18 mouse cellular contexts compared by ENCODE assay signal in genomic region chr8:111810656-111811336, GRCm38 (mm10). TPM values are rescaled to one million over a fixed set of nuclear protein-coding genes. Genes with fewer than 3 reads are reported as not detected.
A peak's percentile ranks its signal among the peaks of the same experiment; 100 is the strongest.
DNase-seq lines count a peak whose midpoint lies in the region; ATAC-seq lines count a peak whose summit lies in the region.
"Had no signal": no experiment of that assay in that cellular context is flagged by ENCODE, and none has a peak within 500 bp of the region (broad histone marks: within the 10 kb centered on the region; RNA-seq: fewer than 3 reads in every experiment).

No protein-coding gene starts in this region.

- ATAC-seq in heart, embryonic 11.5 days (replicated peaks; ENCODE audit: insufficient number of reproducible peaks, low FRiP score, low TSS enrichment), result 0 out of 2 replicates have a peak, but pooled peaks have one; percentile 31
- no peak for ATAC-seq in midbrain, embryonic 15.5 days (replicated peaks)
- ATAC-seq in kidney, embryonic 14.5 days (ENCODE audit: low FRiP score, low TSS enrichment), result no peak
- ATAC-seq in forebrain, embryonic 16.5 days, result no peak

- peaks cover 7% of the 10 kb centered on the region; the same call in 1 of the 2 replicates for H3K4me1 ChIP-seq in heart, embryonic 11.5 days (ENCODE audit: control insufficient read depth, insufficient read depth, low read length)
- H3K4me1 ChIP-seq in midbrain, embryonic 15.5 days, result peaks cover 12% of the 10 kb centered on the region
- no peaks in the 10 kb centered on the region for H3K4me1 ChIP-seq in midbrain, embryonic 10.5 days
- H3K4me1 ChIP-seq in kidney, embryonic 14.5 days (ENCODE audit: control insufficient read depth, insufficient read depth, low read length), result no peaks in the 10 kb centered on the region
- H3K4me1 ChIP-seq in forebrain, embryonic 16.5 days (replicated peaks; ENCODE audit: control insufficient read depth, insufficient read depth, low read length), result peaks cover 13% of the 10 kb centered on the region
- H3K4me1 ChIP-seq: stomach, embryonic 15.5 days had no signal

- no peaks in the 10 kb centered on the region for H3K27me3 ChIP-seq in heart, embryonic 11.5 days (ENCODE audit: control insufficient read depth, insufficient read depth, low read length)
- no peaks in the 10 kb centered on the region for H3K27me3 ChIP-seq in midbrain, embryonic 15.5 days (replicated peaks)
- no peaks in the 10 kb centered on the region for H3K27me3 ChIP-seq in midbrain, embryonic 10.5 days (ENCODE audit: low read depth, poor library complexity, severe bottlenecking)
- H3K27me3 ChIP-seq in kidney, embryonic 14.5 days (ENCODE audit: control insufficient read depth, insufficient read depth, low read length), result no peaks in the 10 kb centered on the region
- H3K27me3 ChIP-seq in forebrain, embryonic 16.5 days (replicated peaks; ENCODE audit: control insufficient read depth, insufficient read depth, low read length), result no peaks in the 10 kb centered on the region
- H3K27me3 ChIP-seq: limb, embryonic 13.5 days; neural tube, embryonic 13.5 days; stomach, embryonic 15.5 days had no signal

- H3K36me3 ChIP-seq in heart, embryonic 11.5 days (ENCODE audit: control insufficient read depth, insufficient read depth, low read length), result peaks cover 6% of the 10 kb centered on the region; the same call in 1 of the 2 replicates
- no peaks in the 10 kb centered on the region for H3K36me3 ChIP-seq in midbrain, embryonic 15.5 days (replicated peaks)
- H3K36me3 ChIP-seq in midbrain, embryonic 10.5 days, result peaks cover 42% of the 10 kb centered on the region
- H3K36me3 ChIP-seq in kidney, embryonic 14.5 days (ENCODE audit: control insufficient read depth, insufficient read depth, low read length), result peaks cover 12% of the 10 kb centered on the region
- no peaks in the 10 kb centered on the region for H3K36me3 ChIP-seq in forebrain, embryonic 16.5 days (ENCODE audit: control insufficient read depth, insufficient read depth)

- H3K4me2 ChIP-seq in heart, embryonic 11.5 days, result no peak overlapping the region
- no peak overlapping the region for H3K4me2 ChIP-seq in midbrain, embryonic 15.5 days
- no peak overlapping the region for H3K4me2 ChIP-seq in kidney, embryonic 14.5 days (replicated peaks; ENCODE audit: low read depth, low read length)
- no peak overlapping the region for H3K4me2 ChIP-seq in forebrain, embryonic 16.5 days (ENCODE audit: low read length)
- H3K4me2 ChIP-seq: hindbrain, embryonic 14.5 days; limb, embryonic 13.5 days; neural tube, embryonic 13.5 days; stomach, embryonic 15.5 days had no signal

- DNase-seq in heart, postnatal 25 days (ENCODE audit: low spot score), result no peak
- DNase-seq in midbrain, embryonic 10.5 days (ENCODE audit: low spot score), result no peak
- peak; percentile 77 for DNase-seq in brain, adult 2 months (ENCODE audit: low read depth, low spot score)
- peak; percentile 82 for DNase-seq in telencephalon, adult 2 months (ENCODE audit: low read depth, low spot score)
- DNase-seq: adrenal gland, postnatal 36 days; cerebellum, adult 11-12 months; heart, postnatal 10 days; kidney, adult 18-20 months; kidney, postnatal 36 days; spleen, adult 18-20 months had no signal

- H3K27ac ChIP-seq in heart, embryonic 11.5 days (ENCODE audit: low read depth, low read length), result no peak overlapping the region
- H3K27ac ChIP-seq in midbrain, embryonic 15.5 days, result peak overlapping the region; percentile 39; the same call in 1 of the 2 replicates
- no peak overlapping the region for H3K27ac ChIP-seq in midbrain, embryonic 10.5 days (replicated peaks)
- no peak overlapping the region for H3K27ac ChIP-seq in kidney, embryonic 14.5 days (ENCODE audit: low read depth, low read length)
- H3K27ac ChIP-seq in forebrain, embryonic 16.5 days (ENCODE audit: low read length), result no peak overlapping the region
- H3K27ac ChIP-seq: hindbrain, embryonic 14.5 days; limb, embryonic 13.5 days; neural tube, embryonic 13.5 days; stomach, embryonic 15.5 days had no signal

- H3K9me3 ChIP-seq in heart, embryonic 11.5 days (replicated peaks; ENCODE audit: control insufficient read depth, low read length), result no peaks in the 10 kb centered on the region
- H3K9me3 ChIP-seq in midbrain, embryonic 15.5 days, result no peaks in the 10 kb centered on the region
- H3K9me3 ChIP-seq in midbrain, embryonic 10.5 days (replicated peaks), result no peaks in the 10 kb centered on the region
- no peaks in the 10 kb centered on the region for H3K9me3 ChIP-seq in kidney, embryonic 14.5 days (ENCODE audit: control insufficient read depth, low read length)
- no peaks in the 10 kb centered on the region for H3K9me3 ChIP-seq in forebrain, embryonic 16.5 days (ENCODE audit: control insufficient read depth, low read length)
- H3K9me3 ChIP-seq: limb, embryonic 13.5 days; neural tube, embryonic 13.5 days; stomach, embryonic 15.5 days had no signal

- intact Hi-C loops in heart, postnatal 25 days (cut with DNase I), result no loop called here

- H3K4me3 ChIP-seq in heart, embryonic 11.5 days (ENCODE audit: low read depth, low read length), result no peak overlapping the region
- no peak overlapping the region for H3K4me3 ChIP-seq in midbrain, embryonic 15.5 days
- no peak overlapping the region for H3K4me3 ChIP-seq in midbrain, embryonic 10.5 days
- H3K4me3 ChIP-seq in kidney, embryonic 14.5 days (ENCODE audit: low read length), result no peak overlapping the region
- H3K4me3 ChIP-seq in forebrain, embryonic 16.5 days (replicated peaks; ENCODE audit: low read length), result no peak overlapping the region
- H3K4me3 ChIP-seq: limb, embryonic 13.5 days; neural tube, embryonic 13.5 days; stomach, embryonic 15.5 days had no signal

- H3K9ac ChIP-seq in heart, embryonic 11.5 days (ENCODE audit: low read depth, low read length), result no peak overlapping the region
- H3K9ac ChIP-seq in midbrain, embryonic 15.5 days, result no peak overlapping the region
- H3K9ac ChIP-seq in kidney, embryonic 14.5 days (ENCODE audit: low read depth, low read length), result no peak overlapping the region
- H3K9ac ChIP-seq in forebrain, embryonic 16.5 days (replicated peaks; ENCODE audit: low read depth, low read length), result no peak overlapping the region
- H3K9ac ChIP-seq: hindbrain, embryonic 14.5 days; limb, embryonic 13.5 days; neural tube, embryonic 13.5 days; stomach, embryonic 15.5 days had no signal

- WGBS in heart, embryonic 11.5 days (ENCODE audit: insufficient replicate concordance), result 83% methylated on average over 2 of the region's 2 CpGs
- WGBS in midbrain, embryonic 15.5 days, result 73% methylated on average over 2 of the region's 2 CpGs
- WGBS in midbrain, embryonic 10.5 days, result 69% methylated on average over 2 of the region's 2 CpGs
- 80% methylated on average over 2 of the region's 2 CpGs for WGBS in kidney, embryonic 14.5 days
- WGBS in forebrain, embryonic 16.5 days, result 71% methylated on average over 2 of the region's 2 CpGs

RNA-seq across cellular contexts. Expression of gene Cfdp1, which starts 43.3 kb away (rescaled TPM):
- polyA plus RNA-seq in heart, embryonic 11.5 days (2014; fragmentation: Nextera tagmentation; extraction: Ambion mirVana), result 163 and 173 TPM in 2 replicates
- total RNA-seq in heart, postnatal 25 days (2021), result 10 to 100 TPM; 30.9 to 35.7 TPM
- polyA plus RNA-seq in midbrain, embryonic 15.5 days (2015; fragmentation: Nextera tagmentation; extraction: Ambion mirVana), result 210 and 216 TPM in 2 replicates
- 205 and 225 TPM in 2 replicates for polyA plus RNA-seq in midbrain, embryonic 10.5 days (2016; fragmentation: Nextera tagmentation; extraction: Ambion mirVana)
- 221 and 289 TPM in 2 replicates for polyA plus RNA-seq in kidney, embryonic 14.5 days (2014; fragmentation: Nextera tagmentation; extraction: Ambion mirVana)
- polyA plus RNA-seq in forebrain, embryonic 16.5 days (2015; fragmentation: Nextera tagmentation; extraction: Ambion mirVana), result 175 and 190 TPM in 2 replicates

Comparison
In these comparisons a context has a peak if more than half of its experiments do, and no peak if none do; other contexts are left out.
1. DNase-seq: peak in brain, adult 2 months (single experiment) and telencephalon, adult 2 months (single experiment); none in heart, postnatal 25 days (single experiment) and midbrain, embryonic 10.5 days (single experiment).